Mouse (Mus musculus) heart, postnatal 0 days (tissue): ENCODE measurements around the gene Med7. TPM values are rescaled to one million over a fixed set of nuclear protein-coding genes. Genes with fewer than 3 reads are reported as not detected.
A peak's percentile ranks its signal among the peaks of the same experiment; 100 is the strongest.

Source experiments
- ATAC-seq: fragments of 200-750 bp; cut with Nextera tagmentation; 2 replicates; pipeline ENCODE4 v1.8.0; 2017; ENCODE audit warnings: low read depth, moderate number of reproducible peaks, moderate library complexity; ENCODE audit not compliant: insufficient read depth
- DNase-seq: peaks from one replicate; pipeline ENCODE4 v3.0.0-alpha.2; 2016; ENCODE audit warnings: low spot score
- H3K27ac ChIP-seq: fragments of 300-500 bp; sonication (generic); 2 replicates; pipeline ENCODE4 v1.5.1; 2014; ENCODE audit warnings: low read depth, mild to moderate bottlenecking
- H3K27me3 ChIP-seq: fragments of 300-500 bp; sonication (generic); 2 replicates; pipeline ENCODE4 v1.6.1; 2014; ENCODE audit warnings: low read length, mixed read lengths; ENCODE audit not compliant: control insufficient read depth, insufficient read depth
- H3K36me3 ChIP-seq: fragments of 300-500 bp; sonication (generic); replicated peaks from 2 replicates; pipeline ENCODE4 v1.6.1; 2014; ENCODE audit warnings: low read length, mixed read lengths; ENCODE audit not compliant: control insufficient read depth, insufficient read depth
- H3K4me1 ChIP-seq: fragments of 300-500 bp; sonication (generic); 2 replicates; pipeline ENCODE4 v1.6.1; 2014; ENCODE audit warnings: antibody characterized with exemption; ENCODE audit not compliant: control insufficient read depth, insufficient read depth
- H3K4me2 ChIP-seq: fragments of 300-500 bp; sonication (generic); 2 replicates; pipeline ENCODE4 v1.6.1; 2014; ENCODE audit warnings: low read depth, mild to moderate bottlenecking, low read length, moderate library complexity
- H3K4me3 ChIP-seq: fragments of 300-500 bp; sonication (generic); 2 replicates; pipeline ENCODE4 v1.5.1; 2014; ENCODE audit warnings: low read depth, low read length
- H3K9ac ChIP-seq: fragments of 300-500 bp; sonication (generic); replicated peaks from 2 replicates; pipeline ENCODE4 v1.6.1; 2014; ENCODE audit warnings: low read depth, low read length, mixed read lengths
- H3K9me3 ChIP-seq: fragments of 300-500 bp; sonication (generic); replicated peaks from 2 replicates; pipeline ENCODE4 v1.6.1; 2016; ENCODE audit warnings: low read length; ENCODE audit not compliant: control insufficient read depth
- CTCF ChIP-seq: IDR thresholded peaks from 2 replicates; pipeline ENCODE4 v1.5.1; 2016; ENCODE audit warnings: antibody characterized with exemption, control low read depth, low read depth
- EP300 ChIP-seq: IDR thresholded peaks from 2 replicates; pipeline ENCODE4 v1.6.1; 2016; ENCODE audit warnings: antibody characterized with exemption, low read depth
- WGBS: fragments of 180-500 bp; shearing (Covaris S2); extraction: QIAGEN DNeasy Blood & Tissue Kit; methylation state at CpG from one replicate; pipeline ENCODE4 v1.1.7; 2014; 5-methylcytosine and 5-hydroxymethylcytosine counted together
- polyA plus RNA-seq: library from polyadenylated mRNA; unstranded; fragments of >200 nt; fragmentation: Nextera tagmentation; extraction: Ambion mirVana; gene quantifications from 2 replicates; pipeline ENCODE4 v1.2.1, GENCODE M21; 2015
- total RNA-seq: library from RNA; depleted of rRNA; stranded (reverse); fragments of >200 nt; gene quantifications from 2 replicates; pipeline ENCODE4 v1.2.3, GENCODE M21; 2014; ENCODE audit warnings: low replicate concordance; rRNA removed

The Med7 gene
- total RNA-seq (7.2 and 47.2 TPM in 2 replicates), polyA plus RNA-seq (42.4 and 44.0 TPM in 2 replicates)

DNA sequence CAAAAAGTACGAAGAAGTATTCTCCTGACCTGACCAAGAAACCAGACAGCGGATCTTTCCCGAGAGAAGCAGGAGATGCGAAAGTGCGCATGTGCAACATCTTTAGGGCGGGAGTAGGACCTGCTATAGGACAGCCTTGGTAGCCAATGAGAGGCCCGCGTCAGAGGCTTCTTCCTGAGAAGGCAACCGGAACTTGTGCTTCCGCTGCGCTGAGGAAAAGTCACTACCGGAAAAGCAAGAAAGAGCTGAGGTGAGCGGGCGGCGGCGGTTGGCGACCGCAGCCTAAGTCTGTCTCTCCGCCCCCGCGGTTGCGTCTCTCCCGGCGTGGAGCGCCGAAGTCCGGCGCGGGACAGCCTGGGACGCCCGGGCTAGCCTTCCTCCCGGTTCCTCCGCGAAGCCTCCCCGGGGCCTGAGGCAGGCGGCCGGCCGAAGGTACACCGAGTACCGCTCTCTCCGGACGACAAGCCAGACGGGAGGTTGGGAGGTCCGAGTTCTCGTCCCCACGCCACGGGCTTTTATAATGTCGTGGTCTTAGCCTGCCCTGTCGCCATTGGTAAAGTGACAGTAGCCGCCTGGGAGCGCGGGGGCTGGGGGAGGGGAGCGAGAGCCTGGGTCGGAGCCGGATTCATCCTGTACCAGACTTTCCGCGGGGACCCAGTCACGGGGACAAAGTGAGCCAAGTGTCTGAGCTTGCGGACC lies at the start of gene Med7:
Gene Med7 (plus strand): TSS at position 166 of the 699 bp plus-strand sequence.
- Histone ChIP-seq H3K4me1 (peaks cover 4% of the 10 kb centered on the region; the same call in 1 of the 2 replicates), H3K27ac (peak within 1 kb of the TSS; percentile 97), H3K9ac (peak within 1 kb of the TSS; percentile 91), H3K36me3 (peaks cover 8% of the 10 kb centered on the region), H3K4me2 (peak within 1 kb of the TSS; percentile 90), H3K27me3 (no peaks in the 10 kb centered on the region), H3K9me3 (no peaks in the 10 kb centered on the region), H3K4me3 (peak within 1 kb of the TSS; percentile 90)
- ATAC-seq (peak; percentile 99), DNase-seq (peak; percentile 97)
- whole genome bisulfite sequencing, result under 1% methylated on average over 55 of the region's 59 CpGs
- TF ChIP-seq EP300 (no peak), CTCF (no peak)

DNA sequence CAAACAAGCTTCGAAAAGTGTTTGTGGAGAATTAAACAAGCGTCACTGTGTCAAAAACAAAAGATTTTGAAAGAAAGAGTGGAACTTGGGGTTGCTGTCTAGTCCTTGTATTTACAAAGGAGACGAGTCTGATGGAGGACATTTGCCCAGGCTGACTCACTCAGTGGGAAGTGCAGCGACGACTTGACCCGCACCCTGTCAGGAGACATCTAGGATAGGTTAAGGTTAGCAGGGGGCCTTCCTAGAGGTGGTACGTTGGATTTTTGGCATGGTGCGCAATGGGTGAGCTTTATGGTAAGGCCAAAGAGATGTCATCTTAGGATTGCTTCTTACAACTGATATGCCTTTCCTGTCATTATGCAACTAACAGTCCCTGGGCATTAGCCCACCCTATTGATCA lies 49.7 kb upstream of the Med7 start:
- DNase-seq, result no peak
- H3K36me3 ChIP-seq, result no peaks in the 10 kb centered on the region
- no peaks in the 10 kb centered on the region for H3K4me1 ChIP-seq
- no peak overlapping the region for H3K4me3 ChIP-seq
- H3K9ac ChIP-seq, result no peak overlapping the region
- no peak for ATAC-seq
- H3K27ac ChIP-seq, result no peak overlapping the region
- H3K4me2 ChIP-seq, result no peak overlapping the region; the same call in 1 of the 2 replicates
- WGBS, result 87% methylated on average over 8 of the region's 8 CpGs
- H3K9me3 ChIP-seq, result no peaks in the 10 kb centered on the region
- TF ChIP-seq CTCF (no peak), EP300 (no peak)
- no peaks in the 10 kb centered on the region for H3K27me3 ChIP-seq

DNA sequence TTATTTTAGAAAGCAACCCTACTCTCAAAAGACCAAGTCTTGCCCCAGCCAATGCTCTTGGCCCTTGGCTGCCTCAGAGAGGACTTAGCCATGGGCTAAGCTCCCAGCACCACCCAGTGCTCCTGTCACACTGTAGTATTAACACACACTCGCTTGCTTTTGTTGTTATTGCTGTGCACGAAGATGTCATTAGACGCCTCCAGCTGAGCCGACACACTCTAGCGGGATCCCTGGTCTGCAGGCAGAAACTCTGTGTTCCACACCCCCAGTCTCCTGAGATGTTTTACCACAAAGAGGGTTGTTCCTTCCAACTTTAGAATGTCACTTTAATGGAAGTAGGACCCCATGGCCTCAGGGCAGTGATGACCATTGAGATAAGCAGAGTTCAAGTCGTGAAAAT lies 48.3 kb upstream of the Med7 start:
- ATAC-seq (no peak), DNase-seq (no peak)
- no peaks in the 10 kb centered on the region for H3K36me3 ChIP-seq
- 71% methylated on average over 6 of the region's 6 CpGs for WGBS
- no peaks in the 10 kb centered on the region for H3K27me3 ChIP-seq
- no peak overlapping the region for H3K27ac ChIP-seq
- no peaks in the 10 kb centered on the region for H3K4me1 ChIP-seq
- H3K4me2 ChIP-seq, result no peak overlapping the region; the same call in 1 of the 2 replicates
- TF ChIP-seq CTCF (no peak), EP300 (no peak)
- H3K9ac ChIP-seq, result no peak overlapping the region
- peak overlapping the region; percentile 28; the same call in 1 of the 2 replicates for H3K4me3 ChIP-seq
- H3K9me3 ChIP-seq, result no peaks in the 10 kb centered on the region

DNA sequence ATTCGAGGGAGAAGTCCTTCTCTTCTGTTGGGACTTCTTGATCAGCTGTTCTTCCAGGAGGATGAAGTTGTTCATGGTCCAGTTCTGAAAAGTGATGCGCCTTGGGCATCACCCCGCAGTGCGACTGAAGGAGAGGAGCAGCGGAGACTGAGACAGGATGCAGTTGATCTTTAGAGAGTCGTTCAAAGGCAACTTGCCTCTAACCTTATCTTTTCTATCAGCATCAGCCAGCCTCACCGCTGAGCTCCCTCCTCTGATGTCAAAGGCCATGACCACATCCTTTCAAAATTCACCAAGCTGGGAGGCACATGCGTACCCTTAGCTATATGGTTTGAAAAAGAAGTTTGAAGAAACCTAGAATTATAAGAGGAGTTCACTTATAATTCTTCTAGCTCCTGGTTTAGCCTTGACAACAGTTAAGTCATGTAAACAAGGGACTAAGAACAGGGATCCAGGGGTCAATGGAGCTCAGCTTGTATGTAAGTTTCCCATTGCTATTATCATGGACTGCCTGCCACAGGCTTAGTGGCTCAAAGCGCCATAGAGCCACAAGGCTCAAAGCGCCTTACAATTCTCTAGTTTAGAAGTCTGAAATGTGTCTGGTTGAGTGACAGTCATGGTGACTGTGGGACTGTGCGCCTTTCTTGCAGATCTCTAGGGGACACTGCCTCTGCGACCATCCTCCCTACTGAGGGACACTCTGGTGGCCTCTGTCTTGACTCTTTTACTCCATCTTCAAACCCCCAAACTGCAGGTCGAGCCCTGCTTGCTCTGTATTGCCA lies 47.2 kb upstream of the Med7 start, which contains the start of gene Itk:
Gene Itk (minus strand): TSS at position 180 of the 782 bp plus-strand sequence.
- Histone ChIP-seq H3K4me2 (no peak within 1 kb of the TSS; the same call in 1 of the 2 replicates), H3K27ac (no peak within 1 kb of the TSS), H3K9me3 (no peaks in the 10 kb centered on the region), H3K27me3 (no peaks in the 10 kb centered on the region), H3K36me3 (no peaks in the 10 kb centered on the region), H3K4me1 (no peaks in the 10 kb centered on the region), H3K9ac (no peak within 1 kb of the TSS), H3K4me3 (peak within 1 kb of the TSS; percentile 28; the same call in 1 of the 2 replicates)
- 74% methylated on average over 13 of the region's 13 CpGs for WGBS
- no peak for TF ChIP-seq EP300
- TF ChIP-seq CTCF, result no peak
- DNase-seq, result no peak
- ATAC-seq, result no peak

DNA sequence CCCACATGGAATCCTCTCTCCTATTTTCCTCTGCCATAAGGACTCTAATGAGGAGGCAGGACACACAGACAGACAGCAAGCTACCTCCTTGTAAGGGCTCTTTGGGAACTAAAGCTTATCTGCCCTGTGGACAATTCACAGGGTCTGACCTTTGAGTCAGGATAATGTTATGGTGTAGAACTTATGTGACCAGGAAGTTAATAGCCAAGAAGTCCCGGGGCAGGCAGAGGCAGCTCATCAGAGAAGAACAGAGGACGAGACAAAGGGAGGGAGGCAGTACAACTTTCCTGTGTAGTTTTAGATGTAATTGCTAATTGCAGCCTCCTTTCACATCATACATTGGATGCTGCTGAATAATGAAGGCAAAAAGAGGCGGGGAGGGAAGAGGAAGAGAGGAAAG lies 46.1 kb upstream of the Med7 start:
- no peaks in the 10 kb centered on the region for H3K36me3 ChIP-seq
- H3K4me3 ChIP-seq, result no peak overlapping the region
- H3K4me2 ChIP-seq, result no peak overlapping the region
- no peak overlapping the region for H3K27ac ChIP-seq
- no peak overlapping the region for H3K9ac ChIP-seq
- DNase-seq (no peak), ATAC-seq (no peak)
- no peaks in the 10 kb centered on the region for H3K27me3 ChIP-seq
- no peaks in the 10 kb centered on the region for H3K9me3 ChIP-seq
- TF ChIP-seq CTCF, result no peak
- no peak for TF ChIP-seq EP300
- WGBS, result 52% methylated on average over 3 of the region's 3 CpGs
- H3K4me1 ChIP-seq, result no peaks in the 10 kb centered on the region
